Mouse (Mus musculus) hindbrain, embryonic 13.5 days (tissue): Measurements from ENCODE around the gene Banf2. TPM values are rescaled to one million over a fixed set of nuclear protein-coding genes. Genes with fewer than 3 reads are reported as not detected.

Experiments used
- ATAC-seq: fragments of 200-750 bp; cut with Nextera tagmentation; 2 replicates; pipeline ENCODE4 v1.8.0; 2017; ENCODE audit warnings: moderate TSS enrichment; ENCODE audit not compliant: low FRiP score
- H3K27ac ChIP-seq: fragments of 300-500 bp; sonication (generic); 2 replicates; pipeline ENCODE4 v1.5.1; 2015; ENCODE audit warnings: inconsistent platforms, mild to moderate bottlenecking, moderate library complexity
- H3K27me3 ChIP-seq: fragments of 300-500 bp; sonication (generic); 2 replicates; pipeline ENCODE4 v1.6.1; 2015; ENCODE audit warnings: mild to moderate bottlenecking, inconsistent platforms
- H3K36me3 ChIP-seq: fragments of 300-500 bp; sonication (generic); 2 replicates; pipeline ENCODE4 v1.6.1; 2015; ENCODE audit warnings: mild to moderate bottlenecking, inconsistent platforms
- H3K4me1 ChIP-seq: fragments of 300-500 bp; sonication (generic); replicated peaks from 2 replicates; pipeline ENCODE4 v1.6.1; 2015; ENCODE audit warnings: inconsistent platforms
- H3K4me2 ChIP-seq: fragments of 300-500 bp; sonication (generic); 2 replicates; pipeline ENCODE4 v1.6.1; 2015; ENCODE audit warnings: inconsistent platforms, mild to moderate bottlenecking, moderate library complexity
- H3K4me3 ChIP-seq: fragments of 300-500 bp; sonication (generic); 2 replicates; pipeline ENCODE4 v1.5.1; 2015; ENCODE audit warnings: mild to moderate bottlenecking, inconsistent platforms
- H3K9ac ChIP-seq: fragments of 300-500 bp; sonication (generic); 2 replicates; pipeline ENCODE4 v1.6.1; 2015; ENCODE audit warnings: mild to moderate bottlenecking, inconsistent platforms
- H3K9me3 ChIP-seq: fragments of 300-500 bp; sonication (generic); 2 replicates; pipeline ENCODE4 v1.6.1; 2016; ENCODE audit warnings: inconsistent platforms
- WGBS: fragments of 180-500 bp; shearing (Covaris S2); methylation state at CpG from one replicate; pipeline ENCODE4 v1.1.7; 2015; 5-methylcytosine and 5-hydroxymethylcytosine counted together
- polyA plus RNA-seq: library from polyadenylated mRNA; unstranded; fragments of >200 nt; fragmentation: Nextera tagmentation; extraction: Ambion mirVana; gene quantifications from 2 replicates; pipeline ENCODE4 v1.2.1, GENCODE M21; 2015

Banf2 gene
- polyA plus RNA-seq, 1 experiment from 2014 or later, result not detected

DNA sequence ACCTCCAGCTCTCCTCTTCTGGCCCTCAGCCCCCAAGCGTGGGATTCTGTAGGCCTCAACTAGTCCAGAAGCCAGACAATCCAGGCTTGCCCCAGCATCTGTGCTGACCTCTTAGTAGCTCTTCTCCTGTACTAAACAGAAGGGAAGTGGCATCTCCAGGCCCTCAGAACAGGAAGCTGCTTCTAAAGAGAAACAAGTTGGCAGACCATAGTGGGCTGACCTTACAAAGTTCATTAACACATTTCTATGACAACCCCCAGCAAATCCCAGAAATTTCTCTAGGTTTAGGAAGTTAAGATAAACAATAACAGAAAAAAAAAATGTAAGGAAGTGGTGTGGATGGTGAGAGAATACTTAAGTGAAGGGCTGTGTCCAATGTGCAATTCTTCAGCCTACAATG, 23.8 kb upstream of the Banf2 start:
- Histone ChIP-seq H3K4me3 (peak overlapping the region; percentile 90; the same call in 1 of the 2 replicates), H3K4me1 (peaks cover 40% of the 10 kb centered on the region), H3K4me2 (peak overlapping the region; percentile 62; the same call in 1 of the 2 replicates), H3K27me3 (no peaks in the 10 kb centered on the region), H3K9ac (no peak overlapping the region), H3K9me3 (no peaks in the 10 kb centered on the region), H3K36me3 (no peaks in the 10 kb centered on the region), H3K27ac (no peak overlapping the region)
- ATAC-seq, result no peak
- WGBS, result 90% methylated on average over 1 of the region's 1 CpGs

DNA sequence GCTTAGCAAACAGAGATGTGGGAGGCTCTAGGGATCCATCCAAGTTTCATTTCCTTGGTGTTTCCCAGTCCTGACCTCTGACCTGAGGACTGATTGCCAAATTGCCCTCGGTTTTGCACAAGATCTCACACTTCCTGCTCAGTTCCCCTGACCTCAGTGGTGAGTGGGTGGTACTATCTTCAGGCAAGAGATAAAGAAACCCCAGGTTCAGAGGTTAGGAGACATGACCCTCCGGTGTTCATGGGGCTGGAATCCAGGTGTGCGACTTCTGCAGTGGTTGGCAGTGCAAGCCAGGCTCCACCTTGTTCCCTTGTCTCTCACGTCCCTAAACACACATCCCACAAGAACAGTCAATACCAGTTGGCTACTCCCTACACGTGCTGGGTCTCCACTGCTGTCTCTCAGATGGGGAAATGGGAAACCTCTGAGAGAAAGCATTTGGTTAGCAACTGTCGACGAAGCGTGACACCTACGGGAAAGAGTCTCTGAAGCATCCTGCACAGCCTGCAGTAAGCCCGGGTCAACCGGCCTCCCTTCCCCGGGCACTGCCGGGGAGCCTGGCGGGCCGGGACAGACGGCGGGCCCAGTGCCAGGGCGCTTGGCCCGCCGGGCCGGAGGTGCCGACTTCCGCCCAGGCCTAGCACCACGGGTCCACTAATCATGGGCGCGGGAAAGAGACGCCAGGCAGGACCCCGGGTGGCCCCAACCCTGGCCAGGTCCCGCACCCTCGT, 23.1 kb upstream of the Banf2 start:
- Histone ChIP-seq H3K9ac (peak overlapping the region; percentile 85), H3K4me1 (peaks cover 44% of the 10 kb centered on the region), H3K4me2 (peak overlapping the region; percentile 62), H3K36me3 (no peaks in the 10 kb centered on the region), H3K9me3 (no peaks in the 10 kb centered on the region), H3K4me3 (peak overlapping the region; percentile 90), H3K27ac (peak overlapping the region; percentile 90; the same call in 1 of the 2 replicates), H3K27me3 (no peaks in the 10 kb centered on the region)
- WGBS, result 4% methylated on average over 30 of the region's 30 CpGs
- ATAC-seq, result peak; percentile 12

DNA sequence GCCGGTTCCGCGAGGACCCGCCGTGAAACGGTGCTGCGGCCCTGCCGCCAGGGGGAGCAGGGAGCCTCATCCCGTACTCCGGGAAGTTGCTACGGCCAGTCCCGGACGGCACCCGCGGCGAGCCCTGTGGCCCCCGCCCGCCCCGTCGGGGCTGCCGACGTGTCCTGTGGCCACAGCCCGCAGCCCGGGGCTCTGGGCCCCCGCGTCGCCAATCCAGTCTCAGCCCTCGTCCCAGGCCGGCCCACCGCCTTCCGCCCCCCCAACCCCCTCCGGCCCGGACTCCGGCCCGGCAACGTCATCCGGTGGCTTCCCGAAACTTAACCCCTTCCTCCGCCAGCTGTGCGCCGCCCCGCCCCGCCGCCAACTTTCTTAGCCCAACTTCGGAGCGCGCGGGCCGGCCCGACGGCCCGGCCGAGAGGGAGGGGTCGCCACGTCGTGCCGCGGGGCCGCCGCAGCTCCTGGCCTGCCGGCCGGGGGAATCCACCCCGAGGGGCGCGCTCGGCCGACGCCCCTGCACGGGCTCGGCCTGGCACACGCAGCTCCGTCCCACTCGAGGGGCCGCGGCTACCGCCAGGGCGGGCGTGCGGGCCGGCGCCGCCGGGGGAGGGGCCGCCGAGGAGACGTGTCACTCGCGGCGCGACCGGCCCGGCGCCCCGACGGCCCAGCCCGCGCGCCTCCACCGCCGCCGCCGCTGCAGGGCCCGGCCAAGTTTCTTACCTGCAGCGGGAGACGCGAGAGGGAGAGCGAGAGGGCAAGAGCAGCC, 22.4 kb upstream of the Banf2 start:
- Histone ChIP-seq H3K4me2 (peak overlapping the region; percentile 62), H3K4me1 (peaks cover 39% of the 10 kb centered on the region), H3K9ac (peak overlapping the region; percentile 85), H3K9me3 (no peaks in the 10 kb centered on the region), H3K27me3 (no peaks in the 10 kb centered on the region), H3K36me3 (no peaks in the 10 kb centered on the region), H3K27ac (peak overlapping the region; percentile 90), H3K4me3 (peak overlapping the region; percentile 90)
- ATAC-seq, result peak; percentile 29
- WGBS, result under 1% methylated on average over 77 of the region's 107 CpGs

DNA sequence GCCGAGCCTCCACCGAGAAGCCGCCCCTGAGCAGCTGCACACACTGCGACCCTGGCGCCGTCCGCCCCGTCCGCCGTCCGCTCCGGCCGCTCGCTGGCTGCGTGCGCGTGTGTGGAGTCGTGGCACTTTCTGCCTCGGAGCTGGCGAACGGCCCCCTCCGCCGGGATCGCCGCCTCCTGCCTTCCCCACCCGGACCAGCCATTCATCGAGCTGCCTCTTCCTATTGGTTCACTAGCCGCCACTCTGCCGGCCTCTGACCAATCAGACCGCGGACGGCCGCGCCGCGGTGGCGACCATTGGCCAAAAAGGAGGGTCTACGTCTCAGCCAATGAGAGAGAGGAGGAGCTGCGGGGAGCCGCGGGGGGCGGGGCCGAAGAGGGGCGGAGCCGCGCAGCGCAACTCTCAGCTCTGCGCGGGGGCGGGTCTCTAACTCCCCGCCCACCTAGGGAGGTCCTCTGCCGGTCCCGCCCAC, 21.7 kb upstream of the Banf2 start, which contains the start of gene Rrbp1:
Gene Rrbp1, minus strand, starts transcription at position 184 of the 472 bp plus-strand sequence.
- Histone ChIP-seq H3K36me3 (no peaks in the 10 kb centered on the region), H3K27me3 (no peaks in the 10 kb centered on the region), H3K4me1 (peaks cover 32% of the 10 kb centered on the region), H3K27ac (peak within 1 kb of the TSS; percentile 90), H3K4me2 (peak within 1 kb of the TSS; percentile 62), H3K9ac (peak within 1 kb of the TSS; percentile 85), H3K9me3 (no peaks in the 10 kb centered on the region), H3K4me3 (peak within 1 kb of the TSS; percentile 90)
- WGBS, result 0% methylated on average over 40 of the region's 53 CpGs
- ATAC-seq, result peak; percentile 99

DNA sequence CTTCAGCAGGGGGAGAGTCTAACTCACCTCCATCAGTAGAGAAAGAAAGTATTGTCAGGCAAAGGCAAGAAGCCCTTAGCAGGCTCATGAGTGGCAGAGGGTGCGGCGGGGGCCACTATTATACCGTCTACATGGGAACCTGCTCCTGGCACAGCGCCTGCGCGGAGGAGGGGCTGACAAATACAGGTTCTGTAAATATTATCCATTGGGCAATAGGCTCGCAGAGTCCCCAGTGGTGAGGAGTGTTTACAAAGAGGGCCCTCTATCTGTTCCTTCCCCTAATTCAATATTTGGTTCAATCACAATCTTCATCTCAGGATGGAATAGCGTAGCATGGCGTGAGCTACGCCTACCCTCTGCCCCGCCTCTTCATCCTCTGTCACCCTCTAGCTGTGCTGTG, 18.8 kb upstream of the Banf2 start:
- no peaks in the 10 kb centered on the region for H3K36me3 ChIP-seq
- H3K4me1 ChIP-seq, result peaks cover 22% of the 10 kb centered on the region
- H3K27ac ChIP-seq, result no peak overlapping the region
- no peak overlapping the region for H3K9ac ChIP-seq
- 82% methylated on average over 11 of the region's 11 CpGs for WGBS
- ATAC-seq, result no peak
- no peak overlapping the region for H3K4me3 ChIP-seq
- no peaks in the 10 kb centered on the region for H3K27me3 ChIP-seq
- H3K9me3 ChIP-seq, result no peaks in the 10 kb centered on the region
- no peak overlapping the region for H3K4me2 ChIP-seq

DNA sequence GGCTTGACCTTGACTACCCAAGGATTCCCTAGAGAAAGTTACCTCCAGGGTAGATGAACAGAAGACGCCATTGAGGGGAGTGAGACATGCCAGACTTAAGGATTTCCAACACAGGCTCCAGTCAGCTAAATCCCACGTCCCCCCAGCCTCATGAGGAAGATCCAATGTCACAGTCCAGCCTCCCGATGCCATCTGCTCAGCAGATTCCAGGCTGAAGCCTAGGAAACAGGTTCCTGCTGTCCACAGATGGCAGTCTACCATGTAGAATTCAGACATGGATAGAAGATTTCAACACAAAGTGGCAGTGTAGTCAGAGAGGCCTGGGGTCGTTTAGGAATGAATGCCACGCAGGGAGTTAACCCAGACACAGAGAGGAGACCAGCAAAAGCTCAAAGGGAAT, 18.4 kb upstream of the Banf2 start:
- H3K9me3 ChIP-seq, result no peaks in the 10 kb centered on the region
- 22% methylated on average over 5 of the region's 5 CpGs for WGBS

DNA sequence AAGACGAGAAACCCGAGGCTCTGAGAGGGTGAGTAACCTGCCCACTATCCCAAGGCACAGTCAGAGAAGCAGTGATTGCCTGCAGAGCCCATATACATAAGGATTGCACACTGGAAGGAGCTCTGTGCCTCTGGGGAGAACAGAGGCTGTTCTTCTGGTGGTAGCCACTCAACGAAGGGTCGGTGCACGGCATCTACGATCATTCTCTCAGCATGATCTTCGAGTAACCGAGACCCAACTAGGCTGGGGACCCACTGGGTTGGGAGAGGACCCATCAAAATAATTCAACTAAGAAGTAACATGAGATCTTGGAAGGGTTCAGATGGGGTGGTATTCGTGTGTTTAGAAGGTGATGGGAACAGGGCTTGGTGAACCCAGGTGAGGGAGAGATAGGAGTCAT, 17.0 kb upstream of the Banf2 start:
- 0 out of 2 replicates have a peak, but pooled peaks cover 2% of the 10 kb centered on the region for H3K27me3 ChIP-seq
- H3K27ac ChIP-seq, result no peak overlapping the region
- ATAC-seq, result no peak
- H3K4me1 ChIP-seq, result 0 out of 2 replicates have a peak, but pooled peaks cover 9% of the 10 kb centered on the region
- no peak overlapping the region for H3K9ac ChIP-seq
- 91% methylated on average over 9 of the region's 9 CpGs for WGBS
- H3K4me2 ChIP-seq, result no peak overlapping the region
- H3K9me3 ChIP-seq, result no peaks in the 10 kb centered on the region
- H3K4me3 ChIP-seq, result no peak overlapping the region
- H3K36me3 ChIP-seq, result no peaks in the 10 kb centered on the region

More for the DNA sequence above, 18.4 kb upstream of the Banf2 start:
- Histone ChIP-seq H3K27ac (no peak overlapping the region), H3K4me2 (no peak overlapping the region), H3K27me3 (no peaks in the 10 kb centered on the region), H3K4me1 (peaks cover 17% of the 10 kb centered on the region), H3K36me3 (no peaks in the 10 kb centered on the region), H3K4me3 (no peak overlapping the region), H3K9ac (no peak overlapping the region)
- ATAC-seq, result no peak

DNA sequence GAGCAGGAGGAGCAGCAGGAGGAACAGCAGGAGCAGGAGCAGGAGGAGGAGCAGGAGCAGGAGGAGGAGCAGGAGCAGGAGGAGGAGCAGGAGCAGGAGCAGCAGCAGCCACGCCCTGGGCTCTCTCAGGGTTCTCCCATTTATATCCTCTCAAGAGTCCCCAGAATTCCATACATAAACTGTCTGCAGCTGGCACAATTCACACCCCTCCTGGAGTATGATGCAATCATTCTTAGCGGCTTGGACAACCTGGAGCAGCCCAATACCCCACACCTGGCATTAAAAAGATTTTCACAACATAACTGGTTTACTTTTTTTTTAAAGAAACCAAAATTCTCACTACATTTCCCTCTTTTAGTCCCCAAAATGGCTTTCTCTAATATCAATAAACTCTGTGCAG, 12.9 kb upstream of the Banf2 start:
- no peak for ATAC-seq
- no peak overlapping the region for H3K27ac ChIP-seq
- no peak overlapping the region for H3K4me3 ChIP-seq
- no peaks in the 10 kb centered on the region for H3K4me1 ChIP-seq
- H3K4me2 ChIP-seq, result no peak overlapping the region
- no peak overlapping the region for H3K9ac ChIP-seq
- no peaks in the 10 kb centered on the region for H3K36me3 ChIP-seq
- 0 out of 2 replicates have a peak, but pooled peaks cover 2% of the 10 kb centered on the region for H3K27me3 ChIP-seq
- 71% methylated on average over 2 of the region's 2 CpGs for WGBS
- no peaks in the 10 kb centered on the region for H3K9me3 ChIP-seq

DNA sequence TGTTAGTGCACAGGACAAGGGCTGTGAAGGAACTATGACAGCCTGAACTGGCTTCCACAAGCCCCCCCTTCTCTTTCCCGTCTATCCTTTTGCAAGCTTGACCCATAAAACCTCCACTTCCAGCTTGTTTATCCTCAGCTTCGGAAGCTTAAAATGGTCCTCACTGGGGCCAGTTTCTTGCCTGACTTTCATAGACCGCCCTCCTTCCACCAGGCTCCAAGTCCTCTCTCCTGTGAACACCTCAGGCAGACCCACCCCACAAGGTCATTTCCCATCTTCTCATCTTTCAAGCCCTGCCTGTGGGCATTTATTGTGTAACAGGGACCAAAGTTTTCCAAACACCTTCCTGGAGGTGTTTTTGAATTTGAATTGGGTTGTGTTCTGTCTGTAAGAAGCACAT, 10.4 kb upstream of the Banf2 start:
- Histone ChIP-seq H3K36me3 (no peaks in the 10 kb centered on the region), H3K9me3 (no peaks in the 10 kb centered on the region), H3K27ac (no peak overlapping the region), H3K27me3 (0 out of 2 replicates have a peak, but pooled peaks cover 2% of the 10 kb centered on the region), H3K9ac (no peak overlapping the region), H3K4me1 (no peaks in the 10 kb centered on the region), H3K4me3 (no peak overlapping the region), H3K4me2 (no peak overlapping the region)
- WGBS, result 84% methylated on average over 3 of the region's 3 CpGs
- ATAC-seq, result no peak

DNA sequence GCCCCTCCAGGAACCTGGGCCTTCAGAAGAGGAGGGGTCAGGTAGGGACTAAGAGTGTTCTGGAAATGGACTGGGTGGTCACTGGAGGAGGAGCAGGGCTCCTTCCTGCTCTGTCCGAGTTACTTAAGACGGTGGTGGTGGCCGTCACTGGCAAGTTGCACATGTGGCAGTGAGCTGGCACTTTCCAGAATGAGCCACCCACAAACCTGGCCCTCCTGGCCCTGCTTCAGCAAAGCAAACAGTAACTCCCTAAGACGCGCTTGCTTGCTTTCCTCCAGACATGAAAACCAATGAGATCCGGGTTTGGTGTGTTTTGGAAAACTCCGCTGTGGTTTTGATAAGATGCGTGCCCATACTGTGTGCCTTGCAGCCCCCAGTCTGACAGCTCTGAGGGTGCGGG, 7.5 kb upstream of the Banf2 start:
- Histone ChIP-seq H3K36me3 (no peaks in the 10 kb centered on the region), H3K27me3 (0 out of 2 replicates have a peak, but pooled peaks cover 2% of the 10 kb centered on the region), H3K9ac (no peak overlapping the region), H3K4me3 (no peak overlapping the region), H3K9me3 (no peaks in the 10 kb centered on the region), H3K27ac (no peak overlapping the region), H3K4me1 (no peaks in the 10 kb centered on the region), H3K4me2 (no peak overlapping the region)
- no peak for ATAC-seq
- WGBS, result 94% methylated on average over 9 of the region's 9 CpGs

DNA sequence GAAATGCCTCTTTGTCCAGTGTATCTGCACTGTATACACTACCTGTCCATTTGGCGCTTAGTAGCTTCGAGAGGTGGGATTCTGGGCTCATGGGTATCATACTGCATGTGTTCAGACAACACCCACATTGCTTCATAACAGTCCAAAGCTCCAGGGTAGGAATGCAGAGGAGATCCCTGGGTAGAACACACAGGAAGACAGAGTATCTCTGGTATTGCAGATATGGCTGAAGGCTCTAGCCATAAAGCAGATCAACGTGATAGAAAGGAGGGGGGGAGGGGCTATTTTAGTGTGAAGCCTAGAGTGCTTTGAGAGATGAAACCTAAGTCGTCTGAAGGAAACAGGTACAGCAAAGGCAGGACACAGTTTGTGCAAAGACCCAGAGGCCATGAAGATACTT, 6.4 kb upstream of the Banf2 start:
- no peak overlapping the region for H3K4me3 ChIP-seq
- H3K9ac ChIP-seq, result no peak overlapping the region
- H3K36me3 ChIP-seq, result no peaks in the 10 kb centered on the region

DNA sequence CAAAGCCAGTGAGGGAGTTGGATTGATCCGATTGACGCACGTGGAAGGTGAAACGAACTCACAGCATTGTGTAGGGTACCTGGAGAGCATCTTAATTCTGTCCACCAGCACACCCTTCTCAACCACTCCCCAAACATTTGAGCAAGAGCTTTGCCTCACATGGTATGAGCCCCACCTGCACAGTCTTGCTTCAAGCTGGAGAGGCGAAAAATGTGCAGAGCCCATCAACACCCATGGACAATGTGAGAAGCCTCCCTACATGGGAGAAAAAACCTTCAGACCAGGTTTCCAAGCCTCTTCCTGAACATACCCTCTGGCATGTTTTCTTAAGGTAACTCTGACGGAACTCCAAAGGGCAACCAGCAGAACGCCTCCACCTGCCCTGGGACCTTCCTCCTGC, 2.1 kb upstream of the Banf2 start:
- Histone ChIP-seq H3K4me2 (no peak overlapping the region), H3K9me3 (no peaks in the 10 kb centered on the region), H3K27ac (no peak overlapping the region), H3K4me3 (no peak overlapping the region), H3K9ac (no peak overlapping the region), H3K4me1 (no peaks in the 10 kb centered on the region), H3K36me3 (no peaks in the 10 kb centered on the region), H3K27me3 (no peaks in the 10 kb centered on the region)
- WGBS, result 94% methylated on average over 7 of the region's 7 CpGs
- ATAC-seq, result no peak

More for the DNA sequence above, 6.4 kb upstream of the Banf2 start:
- Histone ChIP-seq H3K9me3 (no peaks in the 10 kb centered on the region), H3K4me1 (no peaks in the 10 kb centered on the region), H3K4me2 (no peak overlapping the region), H3K27me3 (no peaks in the 10 kb centered on the region), H3K27ac (no peak overlapping the region)
- 86% methylated on average over 4 of the region's 4 CpGs for WGBS
- no peak for ATAC-seq
